Mouse (Mus musculus) layer of hippocampus, postnatal 14 days (tissue): ENCODE measurements around the gene Actl6a. TPM values are rescaled to one million over a fixed set of nuclear protein-coding genes. Genes with fewer than 3 reads are reported as not detected.
A peak's percentile ranks its signal among the peaks of the same experiment; 100 is the strongest.
"Not testable (repeated sequence)": the region's sequence is repeated elsewhere in the genome, so short reads cannot be mapped to it uniquely, and the experiment has no call there.

Experiments used
- DNase-seq, 2 experiments: peaks; one replicate each; pipeline ENCODE4 v3.0.0; 2021 to 2022; ENCODE audit warnings: low spot score in 2 of 2, mixed read lengths in 1 of 2
- total RNA-seq, 2 experiments: library from RNA; stranded (reverse); gene quantifications; 2 replicates each; pipeline ENCODE4 v1.2.3; 2021

Gene Actl6a
- total RNA-seq, 2 experiments from 2014 or later = 18.8 to 19.9 TPM

GRCm38 (mm10) chr3:32694211-32694610 lies 11.9 kb upstream of the Actl6a start:
- no peak for DNase-seq

- DNase-seq = no peak
Measured at GRCm38 (mm10) chr3:32694737-32695582, 11.1 kb upstream of the Actl6a start.

- DNase-seq = no peak
Measured at GRCm38 (mm10) chr3:32695583-32695980, 10.5 kb upstream of the Actl6a start.

GRCm38 (mm10) chr3:32698228-32698863 lies 7.8 kb upstream of the Actl6a start:
- peak; percentile 90 to 96 for DNase-seq

GRCm38 (mm10) chr3:32704021-32704420 lies 2.1 kb upstream of the Actl6a start:
- not testable (repeated sequence) for DNase-seq

- not testable (repeated sequence) for DNase-seq
Measured at GRCm38 (mm10) chr3:32704632-32705031, 1.5 kb upstream of the Actl6a start.

GRCm38 (mm10) chr3:32708052-32708367 lies 1.9 kb downstream of the Actl6a start:
- no peak for DNase-seq

- peak; percentile 93 to 98 for DNase-seq
Measured at GRCm38 (mm10) chr3:32708368-32709231, 2.5 kb downstream of the Actl6a start.

- no peak for DNase-seq
Measured at GRCm38 (mm10) chr3:32709388-32709787, 3.3 kb downstream of the Actl6a start.

GRCm38 (mm10) chr3:32713711-32714110 lies 7.6 kb downstream of the Actl6a start:
- DNase-seq = no peak

- DNase-seq = not testable (repeated sequence)
Measured at GRCm38 (mm10) chr3:32717403-32717802, 11.3 kb downstream of the Actl6a start.

GRCm38 (mm10) chr3:32718271-32718670 lies 12.2 kb downstream of the Actl6a start:
- no peak for DNase-seq

GRCm38 (mm10) chr3:32724191-32724590 lies 18.1 kb downstream of the Actl6a start:
- DNase-seq = no peak

- DNase-seq = no peak
Measured at GRCm38 (mm10) chr3:32725951-32726350, 19.9 kb downstream of the Actl6a start.

GRCm38 (mm10) chr3:32727861-32728260 lies 21.8 kb downstream of the Actl6a start:
- no peak for DNase-seq

GRCm38 (mm10) chr3:32736244-32737171 lies 30.4 kb downstream of the Actl6a start, which contains the start of gene Ndufb5:
Gene Ndufb5 (plus strand): TSS chr3:32736990.
- peak; percentile 99 to 100 for DNase-seq

- no peak for DNase-seq
Measured at GRCm38 (mm10) chr3:32737172-32737655, 31.1 kb downstream of the Actl6a start, which contains the start of gene Mrpl47. Gene Mrpl47 (minus strand): TSS chr3:32737605.

GRCm38 (mm10) chr3:32738549-32738948 lies 32.5 kb downstream of the Actl6a start:
- no peak for DNase-seq

- no peak for DNase-seq
Measured at GRCm38 (mm10) chr3:32742276-32742780, 36.2 kb downstream of the Actl6a start.

- DNase-seq = no peak
Measured at GRCm38 (mm10) chr3:32745001-32745400, 38.9 kb downstream of the Actl6a start.
